Mouse (Mus musculus) CH12.LX (cell line): ENCODE data around the gene Robo1. TPM values are rescaled to one million over a fixed set of nuclear protein-coding genes. Genes with fewer than 3 reads are reported as not detected.

ENCODE experiments used
- DNase-seq: peaks from one replicate; pipeline ENCODE4 v3.0.0-alpha.2; 2013; ENCODE audit errors: extremely low read depth
- H3K27ac ChIP-seq: 2 replicates; pipeline ENCODE4 v1.5.1; 2012; ENCODE audit warnings: low read depth, mild to moderate bottlenecking, control low read depth, moderate library complexity; ENCODE audit not compliant: insufficient read depth
- H3K27me3 ChIP-seq: replicated peaks from 2 replicates; pipeline ENCODE3; 2012; ENCODE audit warnings: inconsistent platforms
- H3K36me3 ChIP-seq, 2 experiments: replicated peaks in 1 of 2; 2 replicates each; pipeline versions ENCODE3 to v1.6.1; 2012; ENCODE audit warnings: inconsistent platforms in 1 of 2, low read length in 1 of 2, mild to moderate bottlenecking in 1 of 2, mixed read lengths in 1 of 2, moderate library complexity in 1 of 2; ENCODE audit not compliant: control insufficient read depth in 1 of 2, insufficient read depth in 1 of 2
- H3K4me1 ChIP-seq, 2 experiments: 2 replicates each; pipeline ENCODE4 v1.6.1; 2012; ENCODE audit warnings: inconsistent platforms in 1 of 2, moderate library complexity in 1 of 2; ENCODE audit not compliant: insufficient read depth in 2 of 2, control insufficient read depth in 1 of 2
- H3K4me2 ChIP-seq: 2 replicates; pipeline ENCODE4 v1.6.1; 2012; ENCODE audit warnings: low read depth, mild to moderate bottlenecking, control low read depth; ENCODE audit not compliant: poor library complexity, insufficient read depth, severe bottlenecking
- H3K4me3 ChIP-seq, 3 experiments: fragments of 150-350 bp in 1 of 3; sonication (generic) in 1 of 3; replicated peaks in 1 of 3; 2 replicates each; pipeline versions ENCODE3 to v1.5.1; 2011 to 2012; ENCODE audit warnings: low read depth in 2 of 3, low read length in 2 of 3, mild to moderate bottlenecking in 2 of 3, moderate library complexity in 2 of 3, control low read depth in 1 of 3, improper control_type of control experiment in 1 of 3, inconsistent platforms in 1 of 3, mixed read lengths in 1 of 3; ENCODE audit not compliant: poor library complexity in 1 of 3
- H3K79me2 ChIP-seq: replicated peaks from 2 replicates; pipeline ENCODE4 v1.6.1; 2012; ENCODE audit warnings: mild to moderate bottlenecking, moderate library complexity; ENCODE audit not compliant: control insufficient read depth, poor library complexity, insufficient read depth, severe bottlenecking; ENCODE audit errors: extremely low read depth
- H3K9ac ChIP-seq: 2 replicates; pipeline ENCODE4 v1.6.1; 2012; ENCODE audit warnings: low read depth, mild to moderate bottlenecking, control low read depth, moderate library complexity; ENCODE audit not compliant: insufficient read depth
- H3K9me3 ChIP-seq: replicated peaks from 2 replicates; pipeline ENCODE3; 2012; ENCODE audit warnings: low read length, inconsistent platforms, mixed read lengths
- BHLHE40 ChIP-seq: IDR thresholded peaks from 2 replicates; pipeline ENCODE4 v1.6.1; 2011; ENCODE audit warnings: mild to moderate bottlenecking, low read depth, low read length, improper control_type of control experiment
- CTCF ChIP-seq, 2 experiments: IDR thresholded peaks in 1 of 2; conservative IDR thresholded peaks in 1 of 2; 2 replicates each; pipeline ENCODE4 v1.5.1; 2011 to 2012; ENCODE audit warnings: low read depth in 2 of 2, low read length in 2 of 2, improper control_type of control experiment in 1 of 2, inconsistent platforms in 1 of 2, mild to moderate bottlenecking in 1 of 2, moderate library complexity in 1 of 2
- GABPA ChIP-seq: IDR thresholded peaks from 2 replicates; pipeline ENCODE4 v1.6.1; 2012; ENCODE audit warnings: low read depth, low read length, improper control_type of control experiment, inconsistent platforms; ENCODE audit not compliant: insufficient replicate concordance
- IRF4 ChIP-seq: IDR thresholded peaks from 2 replicates; pipeline ENCODE4 v1.6.1; 2014; ENCODE audit warnings: low read depth, mild to moderate bottlenecking, inconsistent platforms, low read length, improper control_type of control experiment
- JUN ChIP-seq: IDR thresholded peaks from 2 replicates; pipeline ENCODE4 v1.6.1; 2011; ENCODE audit warnings: low read depth, mild to moderate bottlenecking, low read length, improper control_type of control experiment, moderate library complexity; ENCODE audit not compliant: insufficient read depth
- MAZ ChIP-seq: IDR thresholded peaks from 2 replicates; pipeline ENCODE4 v1.6.1; 2012; ENCODE audit warnings: low read depth, mild to moderate bottlenecking, inconsistent platforms, low read length, improper control_type of control experiment, moderate library complexity
- MXI1 ChIP-seq: IDR thresholded peaks from 2 replicates; pipeline ENCODE4 v1.6.1; 2011; ENCODE audit warnings: mild to moderate bottlenecking, low read depth, low read length, improper control_type of control experiment
- RAD21 ChIP-seq: IDR thresholded peaks from 2 replicates; pipeline ENCODE4 v1.6.1; 2011; ENCODE audit warnings: low read depth, mild to moderate bottlenecking, low read length, improper control_type of control experiment, moderate library complexity
- RCOR1 ChIP-seq: conservative IDR thresholded peaks from 2 replicates; pipeline ENCODE4 v1.6.1; 2012; ENCODE audit warnings: low read depth, mild to moderate bottlenecking, inconsistent platforms, low read length, improper control_type of control experiment
- SMC3 ChIP-seq: IDR thresholded peaks from 2 replicates; pipeline ENCODE4 v1.6.1; 2011; ENCODE audit warnings: low read depth, low read length, improper control_type of control experiment
- TCF12 ChIP-seq: IDR thresholded peaks from 2 replicates; pipeline ENCODE4 v1.6.1; 2014; ENCODE audit warnings: low read depth, mild to moderate bottlenecking, inconsistent platforms, low read length, improper control_type of control experiment
- USF2 ChIP-seq: conservative IDR thresholded peaks from 2 replicates; pipeline ENCODE4 v1.6.1; 2011; ENCODE audit warnings: low read depth, low read length, improper control_type of control experiment
- ZKSCAN1 ChIP-seq: IDR thresholded peaks from 2 replicates; pipeline ENCODE4 v1.6.1; 2012; ENCODE audit warnings: low read depth, inconsistent platforms, low read length, improper control_type of control experiment, borderline replicate concordance
- dilution Hi-C: fragments of 300-500 bp; cut with MboI; formaldehyde crosslinking; loops from 2 replicates; pipeline ENCODE4 v1.14.3; 2020; ENCODE audit warnings: low sequenced_read_pairs; ENCODE audit not compliant: extremely low pct_unique_long_range_greater_than_20kb, extremely low pct_ligation_motif_present
- in situ Hi-C: fragments of 300-500 bp; cut with MboI; formaldehyde crosslinking; loops from 3 replicates; pipeline ENCODE4 v1.14.3; 2019; ENCODE audit warnings: low sequenced_read_pairs, low pct_ligation_motif_present, low pct_unique_long_range_greater_than_20kb, mixed read lengths
- polyA plus RNA-seq: library from polyadenylated mRNA; unstranded; fragments of >175 nt; gene quantifications from 2 replicates; pipeline ENCODE4 v1.2.1, GENCODE M21; 2012; ENCODE audit warnings: low read depth; ENCODE audit not compliant: insufficient read length
- total RNA-seq, 2 experiments: library from RNA; depleted of rRNA; stranded (reverse); fragments of 300-350 nt in 1 of 2; fragments of >200 nt in 1 of 2; gene quantifications; 2 replicates each; pipeline ENCODE4 v1.2.3; 2012 to 2014

Gene Robo1
- total and polyA plus RNA-seq, 3 experiments: not detected

DNA sequence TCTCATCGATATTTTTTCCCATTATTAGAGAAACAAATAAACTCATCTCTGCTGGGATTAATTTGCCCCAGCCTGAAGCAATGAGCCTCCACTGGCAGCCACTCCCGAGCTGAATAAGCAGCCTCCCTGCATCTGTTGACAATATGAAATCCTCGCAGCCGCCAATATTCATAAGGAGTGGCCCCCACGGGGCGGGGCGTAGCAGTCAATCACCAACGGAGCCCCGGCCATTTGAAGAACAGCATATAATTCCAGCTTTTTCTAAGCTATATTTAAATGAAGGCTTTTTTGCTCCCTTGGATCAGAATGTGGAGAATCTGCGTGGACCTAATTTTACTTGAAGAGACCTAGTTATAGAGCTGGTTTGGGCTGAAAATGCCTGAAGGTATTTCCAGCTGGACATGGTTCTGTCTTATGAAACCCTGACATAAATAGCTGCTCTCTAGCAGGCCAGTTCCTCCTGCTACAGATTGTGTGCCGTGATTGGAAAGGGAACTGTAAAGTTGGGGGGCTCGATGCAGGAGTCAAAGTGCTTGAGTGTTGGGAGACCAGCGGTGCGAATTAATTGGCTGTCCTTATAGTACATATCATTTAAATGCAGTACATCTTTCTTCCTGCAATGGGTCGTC, 492.1 kb downstream of the Robo1 start:
- Histone ChIP-seq H3K4me3 (no peak overlapping the region), H3K27me3 (no peaks in the 10 kb centered on the region)
- no peak for DNase-seq
- TF ChIP-seq USF2: no peak
- TF ChIP-seq CTCF (conservative IDR thresholded peaks at IDR 0.05 in 1 of 2, IDR thresholded peaks at IDR 0.05 in 1 of 2; ENCODE audit: low read depth in 2 of 2, low read length in 2 of 2): no peak
- TF ChIP-seq, all 38 proteins: peak for 0
- peaks cover 50% of the 10 kb centered on the region for H3K9me3 ChIP-seq
- H3K9ac ChIP-seq: no peak overlapping the region
- dilution Hi-C loops: no loop called here
- no peaks in the 10 kb centered on the region for H3K79me2 ChIP-seq
- H3K4me2 ChIP-seq: no peak overlapping the region
- H3K27ac ChIP-seq: no peak overlapping the region
- no peaks in the 10 kb centered on the region for H3K36me3 ChIP-seq
- H3K4me1 ChIP-seq: peaks cover 0 to 3% of the 10 kb centered on the region in 2 experiments; a peak in 1 of 4 replicates
- in situ Hi-C loops: no loop called here

DNA sequence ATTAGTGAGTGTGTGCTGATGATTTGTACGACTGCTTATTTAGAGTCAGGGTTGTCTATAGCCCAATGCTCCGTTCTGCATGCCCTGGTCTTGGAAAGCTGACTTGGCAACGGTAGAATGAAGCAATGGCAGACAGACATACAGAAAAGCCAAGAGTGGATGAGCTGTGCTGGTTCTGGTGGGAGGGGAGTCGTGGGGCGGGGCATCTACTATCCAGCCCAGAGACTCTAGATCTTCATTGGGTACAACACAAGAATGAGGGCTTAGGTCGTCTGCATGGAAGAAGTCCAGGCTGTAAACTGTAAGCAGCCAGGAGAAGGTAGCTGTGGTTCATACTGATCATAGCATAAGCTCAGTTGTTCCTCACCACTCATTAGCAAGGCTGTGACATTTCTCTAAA, 492.7 kb downstream of the Robo1 start:
- H3K27ac ChIP-seq: no peak overlapping the region
- dilution Hi-C loops: no loop called here
- TF ChIP-seq IRF4 (no peak), TCF12 (no peak), JUN (no peak), RCOR1 (no peak), BHLHE40 (no peak), MXI1 (no peak), ZKSCAN1 (no peak)

DNA sequence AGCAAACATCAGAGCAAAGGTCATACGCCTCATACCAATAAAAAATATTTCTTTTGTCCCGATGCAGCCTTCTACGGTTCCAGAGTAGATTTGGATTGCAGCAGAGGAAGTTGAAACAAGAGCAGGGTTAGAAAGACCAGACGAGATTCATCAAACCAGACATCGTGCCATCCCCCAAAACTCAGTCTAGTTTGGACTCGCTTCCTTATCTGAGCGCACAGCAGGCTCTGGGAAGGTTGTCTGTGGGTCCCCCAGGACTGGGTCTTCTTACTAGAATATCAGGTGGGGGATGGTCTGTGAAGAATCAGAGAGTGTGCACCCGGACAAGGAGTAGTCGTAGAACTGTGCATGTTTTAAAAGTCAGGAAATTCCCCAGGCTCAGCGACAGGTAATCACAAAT, 500.2 kb downstream of the Robo1 start:
- no peak overlapping the region for H3K9ac ChIP-seq
- H3K36me3 ChIP-seq: no peaks in the 10 kb centered on the region
- peaks cover 28% of the 10 kb centered on the region for H3K9me3 ChIP-seq
- no peak overlapping the region for H3K4me2 ChIP-seq
- no peaks in the 10 kb centered on the region for H3K79me2 ChIP-seq
- no peak for TF ChIP-seq TCF12
- TF ChIP-seq MAZ: no peak
- TF ChIP-seq SMC3: no peak
- TF ChIP-seq RAD21: no peak
- no peak for TF ChIP-seq GABPA
- in situ Hi-C loops: no loop called here
- dilution Hi-C loops: no loop called here
- no peak overlapping the region for H3K4me3 ChIP-seq
- no peaks in the 10 kb centered on the region for H3K4me1 ChIP-seq
- no peaks in the 10 kb centered on the region for H3K27me3 ChIP-seq
- peak; percentile 3 for DNase-seq
- no peak overlapping the region for H3K27ac ChIP-seq

More for the DNA sequence above, 492.7 kb downstream of the Robo1 start:
- in situ Hi-C loops: no loop called here
- peaks cover 0 to 3% of the 10 kb centered on the region in 2 experiments; a peak in 1 of 4 replicates for H3K4me1 ChIP-seq
- H3K4me3 ChIP-seq: no peak overlapping the region
- H3K9me3 ChIP-seq: peaks cover 47% of the 10 kb centered on the region
- DNase-seq: no peak
- H3K36me3 ChIP-seq: no peaks in the 10 kb centered on the region
- no peak overlapping the region for H3K4me2 ChIP-seq
- no peaks in the 10 kb centered on the region for H3K27me3 ChIP-seq
- H3K9ac ChIP-seq: no peak overlapping the region
- no peaks in the 10 kb centered on the region for H3K79me2 ChIP-seq
